Mouse (Mus musculus) fibroblast of lung, adult 2 months (primary cell): ENCODE data around the gene Eif3m.
A peak's percentile ranks its signal among the peaks of the same experiment; 100 is the strongest.
"Not testable (repeated sequence)": the region's sequence is repeated elsewhere in the genome, so short reads cannot be mapped to it uniquely, and the experiment has no call there.

Experiments
- DNase-seq: peaks from one replicate; pipeline ENCODE4 v3.0.0-alpha.2; 2011; ENCODE audit warnings: low read depth

The Eif3m gene

GRCm38 (mm10) chr2:105016967-105017287 lies at the start of gene Eif3m:
Eif3m (minus strand) TSS chr2:105017080.
- peak; percentile 62 for DNase-seq

GRCm38 (mm10) chr2:105062741-105063372 lies 46.0 kb upstream of the Eif3m start:
- DNase-seq, result no peak

- no peak for DNase-seq
These were observed 41.8 kb upstream of the Eif3m start for GRCm38 (mm10) chr2:105058577-105059116.

GRCm38 (mm10) chr2:105055529-105055928 lies 38.6 kb upstream of the Eif3m start:
- no peak for DNase-seq

GRCm38 (mm10) chr2:105048301-105048700 lies 31.4 kb upstream of the Eif3m start:
- DNase-seq, result no peak

GRCm38 (mm10) chr2:105043152-105043551 lies 26.3 kb upstream of the Eif3m start:
- DNase-seq, result no peak

GRCm38 (mm10) chr2:105040859-105041258 lies 24.0 kb upstream of the Eif3m start:
- DNase-seq, result no peak

GRCm38 (mm10) chr2:105038879-105039278 lies 22.0 kb upstream of the Eif3m start:
- DNase-seq, result no peak

GRCm38 (mm10) chr2:105037956-105038569 lies 21.2 kb upstream of the Eif3m start:
- DNase-seq, result no peak

GRCm38 (mm10) chr2:105036401-105037070 lies 19.7 kb upstream of the Eif3m start:
- no peak for DNase-seq

- no peak for DNase-seq
These were observed 19.1 kb upstream of the Eif3m start for GRCm38 (mm10) chr2:105035985-105036384.

- no peak for DNase-seq
These were observed 17.2 kb upstream of the Eif3m start for GRCm38 (mm10) chr2:105034084-105034483.

- DNase-seq, result no peak
These were observed 13.6 kb upstream of the Eif3m start for GRCm38 (mm10) chr2:105030505-105030904.

- DNase-seq, result no peak
These were observed 11.9 kb upstream of the Eif3m start for GRCm38 (mm10) chr2:105028806-105029205.

- no peak for DNase-seq
These were observed 10.2 kb upstream of the Eif3m start for GRCm38 (mm10) chr2:105026950-105027695.

GRCm38 (mm10) chr2:105025610-105026009 lies 8.7 kb upstream of the Eif3m start:
- DNase-seq, result not testable (repeated sequence)

- DNase-seq, result no peak
These were observed 6.9 kb upstream of the Eif3m start for GRCm38 (mm10) chr2:105023815-105024214.

GRCm38 (mm10) chr2:105023031-105023615 lies 6.2 kb upstream of the Eif3m start:
- no peak for DNase-seq

- DNase-seq, result no peak
These were observed 5.0 kb upstream of the Eif3m start for GRCm38 (mm10) chr2:105021836-105022235.

- DNase-seq, result no peak
These were observed 4.4 kb upstream of the Eif3m start for GRCm38 (mm10) chr2:105021256-105021655.

- DNase-seq, result no peak
These were observed 2.6 kb upstream of the Eif3m start for GRCm38 (mm10) chr2:105019457-105019856.

- no peak for DNase-seq
These were observed 922 bp upstream of the Eif3m start for GRCm38 (mm10) chr2:105017802-105018201.
